Mouse (Mus musculus) 416B (cell line): ENCODE measurements around the gene Pmepa1.
A peak's percentile ranks its signal among the peaks of the same experiment; 100 is the strongest.

Experiments
- DNase-seq: peaks from one replicate; pipeline ENCODE4 v3.0.0; 2011; ENCODE audit warnings: low read depth

Pmepa1 gene

GRCm38 (mm10) chr2:173276409-173276808 is at the start of gene Pmepa1:
Gene Pmepa1 (minus strand): TSS chr2:173276533.
- no peak for DNase-seq

DNA sequence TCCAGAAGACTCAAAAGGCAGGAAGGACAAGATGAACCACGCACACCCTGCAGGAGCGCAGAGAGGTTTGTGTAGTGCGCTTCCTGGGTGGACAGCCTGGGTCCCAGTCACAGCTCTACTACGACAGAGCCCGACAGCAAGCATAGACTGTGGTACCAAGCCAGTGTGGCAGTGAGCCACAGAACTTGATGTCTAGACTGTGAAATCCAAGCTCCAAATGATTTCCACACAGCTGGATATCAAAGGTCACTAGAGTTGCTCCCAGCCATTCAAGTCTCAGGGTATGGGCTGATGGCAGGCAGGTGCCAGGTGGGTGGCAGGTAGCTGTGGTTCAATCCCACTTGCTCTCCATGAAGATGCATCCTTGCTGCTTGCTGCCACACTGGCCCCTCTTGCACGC is 45.4 kb upstream of the Pmepa1 start:
- DNase-seq = no peak

DNA sequence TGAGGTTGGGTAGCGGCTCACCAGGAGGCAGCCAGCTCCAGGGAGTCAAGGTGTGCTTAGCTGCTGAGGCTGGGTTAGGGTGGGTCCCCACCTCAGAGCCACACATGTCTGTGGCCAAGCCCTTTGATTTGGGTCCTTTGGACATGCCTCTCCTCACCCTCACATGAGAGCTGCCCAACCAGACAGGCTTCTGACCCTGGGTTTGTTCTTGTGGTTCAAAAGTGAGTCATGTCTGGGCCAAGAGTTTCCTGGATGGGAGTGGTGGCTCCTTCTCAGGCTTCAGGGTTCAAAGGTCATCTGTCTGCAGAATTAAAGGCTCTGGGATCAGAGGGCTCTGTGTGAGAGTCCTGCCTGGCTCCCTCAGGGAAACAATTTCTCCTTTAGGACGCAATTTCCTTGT is 44.9 kb upstream of the Pmepa1 start:
- peak; percentile 89 for DNase-seq

DNA sequence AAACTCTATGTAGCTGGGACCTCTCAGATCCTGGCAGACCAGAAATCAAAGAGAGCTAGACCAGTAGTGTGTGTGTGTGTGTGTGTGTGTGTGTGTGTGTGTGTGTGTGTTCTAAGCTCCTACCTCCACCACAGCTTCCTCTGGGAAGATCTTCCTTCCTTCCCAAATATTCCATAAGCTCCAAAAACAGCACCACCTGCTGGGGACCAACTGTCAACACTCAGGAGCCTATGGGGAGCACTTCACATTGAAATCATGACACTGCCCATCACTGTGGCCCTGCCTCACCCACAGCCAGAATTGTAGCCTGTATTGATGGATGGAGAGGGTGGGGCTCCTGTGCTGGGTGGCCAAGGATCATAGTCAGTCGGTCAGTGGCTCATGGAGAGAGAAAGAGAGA is 38.0 kb upstream of the Pmepa1 start:
- no peak for DNase-seq

GRCm38 (mm10) chr2:173308486-173308885 is 32.2 kb upstream of the Pmepa1 start:
- no peak for DNase-seq

DNA sequence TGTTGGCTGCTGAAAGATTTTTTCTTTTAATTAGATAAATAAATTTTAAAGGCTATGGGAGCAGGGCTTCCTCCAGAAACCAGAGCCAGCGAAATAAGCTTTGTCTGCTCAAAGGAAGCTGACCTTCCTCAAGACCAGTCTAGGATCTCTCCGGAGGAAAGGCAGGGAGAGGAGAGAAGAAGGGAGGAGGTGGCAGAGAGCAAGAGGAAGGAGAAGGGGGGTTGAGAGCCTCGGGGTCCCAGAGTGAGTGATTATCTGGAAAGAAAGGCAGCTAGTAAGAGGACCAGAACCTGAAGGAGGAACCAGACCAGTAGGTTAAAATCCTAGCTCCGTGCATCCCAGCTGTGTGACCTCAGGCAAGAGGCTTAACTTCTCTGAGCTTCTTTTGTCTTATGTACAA is 31.7 kb upstream of the Pmepa1 start:
- DNase-seq = no peak

DNA sequence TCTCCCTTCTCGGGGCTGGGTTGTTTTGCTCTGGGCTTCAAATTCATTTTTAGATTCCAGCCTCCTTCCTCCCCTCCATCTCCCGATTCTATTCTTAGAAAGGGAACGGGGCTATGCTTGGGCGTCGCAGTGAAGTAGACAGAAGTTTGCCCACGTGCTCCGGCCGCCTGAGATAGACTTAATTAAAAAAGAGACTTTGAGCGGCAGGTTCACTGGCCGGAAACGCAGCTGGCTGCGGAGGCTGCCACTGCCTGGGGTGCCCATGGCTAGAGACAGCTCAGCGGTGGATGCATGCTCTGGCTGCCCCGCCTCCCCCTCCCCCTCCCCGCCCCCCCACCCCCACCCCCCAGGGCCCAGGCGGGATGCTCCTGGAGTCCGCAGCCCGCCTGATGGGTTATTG is 31.2 kb upstream of the Pmepa1 start:
- DNase-seq = no peak

GRCm38 (mm10) chr2:173306734-173307525 is 30.6 kb upstream of the Pmepa1 start:
- peak; percentile 73 for DNase-seq

DNA sequence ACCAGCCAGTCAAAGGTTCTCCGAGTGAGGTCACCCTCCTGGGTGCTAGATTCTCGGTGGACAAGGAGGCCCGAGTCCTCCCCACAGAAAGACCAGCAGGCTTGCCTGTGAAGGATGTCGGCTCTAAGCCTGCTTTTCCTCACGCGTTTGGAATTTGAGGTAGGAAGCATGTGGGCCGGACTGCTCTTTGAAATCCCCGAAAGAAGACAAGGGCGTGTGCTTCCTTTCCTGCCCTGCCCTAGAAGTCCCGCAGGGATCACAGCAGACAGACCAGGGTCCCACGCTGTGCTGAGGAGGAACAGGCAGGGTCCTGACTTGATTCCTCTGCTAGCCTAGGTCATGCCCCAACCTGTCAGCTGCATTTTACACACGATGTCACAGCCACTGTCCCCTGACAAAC is 28.7 kb upstream of the Pmepa1 start:
- no peak for DNase-seq

GRCm38 (mm10) chr2:173300663-173301630 is 24.6 kb upstream of the Pmepa1 start:
- no peak for DNase-seq

DNA sequence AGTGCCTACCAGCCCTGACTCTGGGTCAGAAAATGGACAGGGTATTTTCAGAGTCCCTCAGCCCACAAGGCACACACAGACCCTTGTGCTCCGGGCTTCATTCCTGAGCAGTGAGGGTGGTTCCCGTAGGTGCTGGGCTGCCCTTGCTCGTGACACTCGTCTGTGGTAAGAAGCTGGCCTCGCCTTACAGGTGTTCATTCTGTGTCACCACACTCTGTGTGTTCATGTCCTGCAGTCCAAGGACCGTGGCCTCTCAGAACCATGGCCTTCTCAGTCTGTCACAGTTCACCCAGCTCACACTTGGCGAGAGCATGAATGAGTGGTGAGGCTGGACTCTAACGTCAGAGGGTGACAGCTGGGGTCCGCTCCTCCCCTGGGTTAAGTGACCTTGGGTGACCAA is 20.1 kb upstream of the Pmepa1 start:
- no peak for DNase-seq

GRCm38 (mm10) chr2:173293042-173293441 is 16.7 kb upstream of the Pmepa1 start:
- DNase-seq = peak; percentile 40

DNA sequence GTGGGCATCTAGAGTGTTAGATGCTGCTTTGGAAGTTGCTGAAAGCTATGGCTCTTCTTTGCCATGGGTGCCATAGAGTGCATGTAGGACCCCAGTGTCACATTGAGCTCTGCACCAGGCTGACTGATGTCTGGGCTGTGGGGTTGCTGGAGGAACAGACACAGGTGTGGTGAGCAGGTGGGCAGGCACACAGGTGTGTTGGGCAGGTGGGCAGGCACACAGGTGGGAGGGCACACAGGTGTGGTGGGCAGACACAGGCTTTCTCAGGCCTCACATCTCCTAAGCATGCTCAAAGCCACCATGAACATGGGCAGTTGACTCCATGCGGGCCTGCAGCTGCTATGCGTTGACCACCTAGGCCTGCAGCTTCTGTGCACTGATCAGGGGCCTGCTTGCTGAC is 16.2 kb upstream of the Pmepa1 start:
- no peak for DNase-seq

DNA sequence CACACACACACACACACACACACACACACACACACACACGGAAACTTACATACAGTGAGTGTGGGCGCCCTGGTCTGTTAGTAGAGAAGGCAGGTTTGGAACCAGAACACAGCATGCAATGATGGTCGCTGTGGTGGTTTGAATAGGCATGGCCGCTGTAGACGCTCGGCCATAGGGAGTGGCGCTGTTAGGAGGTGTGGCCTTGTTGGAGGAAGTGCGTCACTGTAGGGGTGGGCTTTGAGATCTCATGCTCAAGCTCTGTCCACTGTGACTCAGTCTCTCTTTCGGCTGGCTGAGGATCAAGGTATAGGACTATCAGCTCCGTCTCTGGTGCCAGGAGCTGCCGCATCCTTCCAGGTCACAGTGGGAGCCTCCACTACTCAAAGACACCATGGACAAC is 14.6 kb upstream of the Pmepa1 start:
- no peak for DNase-seq

- DNase-seq = no peak
Observed at GRCm38 (mm10) chr2:173289928-173290327, 13.6 kb upstream of the Pmepa1 start.

GRCm38 (mm10) chr2:173285816-173286538 is 9.6 kb upstream of the Pmepa1 start:
- no peak for DNase-seq

DNA sequence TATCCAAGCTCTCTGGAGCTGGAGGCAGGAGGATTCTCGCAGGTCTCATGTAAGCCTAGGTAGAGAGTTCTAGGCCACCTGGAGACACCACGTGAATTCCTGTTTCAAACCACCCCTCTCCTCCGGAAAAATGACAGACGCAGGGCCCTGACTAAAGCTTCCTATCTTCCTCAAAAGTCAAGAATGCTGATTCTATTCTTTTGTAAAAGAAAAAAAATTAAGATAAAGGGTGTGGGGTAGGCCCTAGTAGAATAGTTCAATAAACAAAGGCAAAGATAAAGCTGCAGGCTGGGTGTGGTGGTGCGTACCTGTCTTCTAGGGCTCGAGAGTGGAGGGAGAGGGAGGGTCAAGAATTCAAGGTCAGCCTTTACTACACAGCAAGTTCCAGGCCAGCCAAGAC is 8.4 kb upstream of the Pmepa1 start:
- no peak for DNase-seq

DNA sequence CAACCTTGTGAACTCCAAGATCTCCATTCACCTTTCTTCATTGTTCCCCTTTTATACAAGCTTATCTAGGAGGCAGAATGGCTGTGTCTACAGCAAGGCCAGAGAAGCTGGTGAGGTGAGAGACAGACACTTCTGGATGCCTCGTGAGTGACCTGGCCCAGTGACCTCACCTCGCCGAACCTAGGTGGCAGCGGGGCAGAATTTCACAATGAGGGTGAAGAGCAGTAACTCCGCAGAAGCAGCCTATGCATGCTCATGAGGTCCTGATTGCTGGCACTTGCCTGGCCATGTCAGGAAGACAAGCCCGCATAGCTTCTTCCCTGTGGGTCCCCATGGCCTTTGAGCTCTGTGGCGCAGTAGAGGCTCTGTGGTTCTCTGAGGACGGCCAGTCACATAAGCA is 5.9 kb upstream of the Pmepa1 start:
- DNase-seq = no peak

GRCm38 (mm10) chr2:173281021-173281937 is 4.9 kb upstream of the Pmepa1 start:
- DNase-seq = peak; percentile 31

DNA sequence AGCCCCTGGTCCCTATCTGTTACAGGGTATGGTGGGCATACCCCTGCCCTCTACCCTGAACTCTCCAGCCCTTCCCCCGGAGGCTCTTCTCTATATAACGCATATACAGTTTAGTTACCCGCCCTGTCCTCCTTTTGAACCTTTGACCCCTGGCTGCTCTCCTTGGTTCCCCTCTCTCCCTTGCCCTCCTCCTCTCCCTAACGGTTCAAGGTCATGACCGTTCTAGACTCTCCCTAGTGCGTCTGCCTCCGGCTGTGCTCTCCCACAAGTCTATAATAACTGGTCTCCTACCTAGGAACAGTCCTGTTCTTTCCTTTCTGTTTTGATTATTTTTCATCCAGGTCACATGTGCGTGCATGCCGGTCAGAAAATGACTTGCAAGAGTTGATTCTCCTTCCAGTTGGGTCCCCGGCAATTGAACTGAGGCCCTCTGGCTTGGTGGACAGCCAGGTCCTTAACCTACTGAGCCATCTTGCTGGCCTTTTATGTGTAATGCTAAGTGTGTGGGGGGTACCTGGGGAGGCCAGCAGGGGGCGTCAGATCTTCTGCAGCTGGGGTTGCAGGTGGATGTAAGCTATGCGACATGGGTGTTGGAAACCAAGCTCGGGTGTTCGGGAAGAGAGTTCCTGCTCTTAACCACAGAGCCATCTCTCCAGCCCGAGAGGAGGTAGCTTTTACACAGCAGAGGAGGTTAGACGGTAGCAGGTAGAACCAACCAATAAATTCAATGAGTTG is 2.7 kb upstream of the Pmepa1 start:
- peak; percentile 58 for DNase-seq

GRCm38 (mm10) chr2:173276859-173277258 is 526 bp upstream of the Pmepa1 start:
- DNase-seq = no peak
